Mouse (Mus musculus) midbrain, embryonic 13.5 days (tissue): ENCODE measurements at regions not wholly inside any gene's neighbourhood (a gene's known extent, or its start where the extent isn't known, plus 50 kb on each side); places are given as distances from the start of the nearest gene placed in this dataset.

Experiments used
- ATAC-seq: fragments of 200-750 bp; cut with Nextera tagmentation; 2 replicates; pipeline ENCODE4 v1.8.0; 2017; ENCODE audit warnings: mild to moderate bottlenecking, moderate TSS enrichment, moderate library complexity
- H3K27ac ChIP-seq: fragments of 300-500 bp; sonication (generic); 2 replicates; pipeline ENCODE4 v1.5.1; 2015; ENCODE audit warnings: inconsistent platforms, mild to moderate bottlenecking, moderate library complexity
- H3K27me3 ChIP-seq: fragments of 300-500 bp; sonication (generic); 2 replicates; pipeline ENCODE4 v1.6.1; 2015; ENCODE audit warnings: mild to moderate bottlenecking, inconsistent platforms
- H3K36me3 ChIP-seq: fragments of 300-500 bp; sonication (generic); 2 replicates; pipeline ENCODE4 v1.6.1; 2015; ENCODE audit warnings: mild to moderate bottlenecking, inconsistent platforms
- H3K4me1 ChIP-seq: fragments of 300-500 bp; sonication (generic); replicated peaks from 2 replicates; pipeline ENCODE4 v1.6.1; 2015; ENCODE audit warnings: inconsistent platforms
- H3K4me2 ChIP-seq: fragments of 300-500 bp; sonication (generic); replicated peaks from 2 replicates; pipeline ENCODE4 v1.6.1; 2015; ENCODE audit warnings: moderate library complexity, mild to moderate bottlenecking, inconsistent platforms
- H3K4me3 ChIP-seq: fragments of 300-500 bp; sonication (generic); replicated peaks from 2 replicates; pipeline ENCODE4 v1.5.1; 2015; ENCODE audit warnings: mild to moderate bottlenecking, inconsistent platforms
- H3K9ac ChIP-seq: fragments of 300-500 bp; sonication (generic); replicated peaks from 2 replicates; pipeline ENCODE4 v1.6.1; 2015; ENCODE audit warnings: mild to moderate bottlenecking, inconsistent platforms
- H3K9me3 ChIP-seq: fragments of 300-500 bp; sonication (generic); 2 replicates; pipeline ENCODE4 v1.6.1; 2016; ENCODE audit warnings: mild to moderate bottlenecking, inconsistent platforms
- WGBS: fragments of 180-500 bp; shearing (Covaris S2); methylation state at CpG from one replicate; pipeline ENCODE4 v1.1.7; 2015; 5-methylcytosine and 5-hydroxymethylcytosine counted together

DNA sequence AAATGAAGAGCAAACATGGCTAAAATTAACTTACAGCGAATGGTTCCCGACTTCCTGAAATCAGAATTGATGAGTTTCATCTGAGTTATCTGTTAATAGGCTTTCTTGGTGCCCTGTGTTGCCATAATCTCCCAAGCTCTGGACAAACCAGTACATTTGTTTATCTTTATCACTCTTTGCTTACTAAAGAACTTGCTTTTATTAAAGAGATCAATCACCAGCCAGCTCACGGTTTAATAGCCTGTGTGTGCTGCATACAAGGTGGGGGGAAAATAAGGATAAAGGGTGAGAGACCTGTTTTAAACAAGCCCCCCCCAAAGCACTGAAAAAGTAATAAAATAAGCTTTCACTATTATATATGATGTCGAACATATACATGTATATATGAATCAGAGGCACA is 441.3 kb downstream of the Rwdd3 start:
- Histone ChIP-seq H3K9me3 (no peaks in the 10 kb centered on the region), H3K27ac (peak overlapping the region; percentile 56), H3K36me3 (no peaks in the 10 kb centered on the region), H3K27me3 (no peaks in the 10 kb centered on the region), H3K4me2 (peak overlapping the region; percentile 28), H3K4me3 (no peak overlapping the region), H3K9ac (0 out of 2 replicates have a peak overlapping the region, but pooled peaks have one; percentile 6), H3K4me1 (peaks cover 23% of the 10 kb centered on the region)
- 73% methylated on average over 4 of the region's 4 CpGs for whole genome bisulfite sequencing
- ATAC-seq: 0 out of 2 replicates have a peak, but pooled peaks have one; percentile 12

DNA sequence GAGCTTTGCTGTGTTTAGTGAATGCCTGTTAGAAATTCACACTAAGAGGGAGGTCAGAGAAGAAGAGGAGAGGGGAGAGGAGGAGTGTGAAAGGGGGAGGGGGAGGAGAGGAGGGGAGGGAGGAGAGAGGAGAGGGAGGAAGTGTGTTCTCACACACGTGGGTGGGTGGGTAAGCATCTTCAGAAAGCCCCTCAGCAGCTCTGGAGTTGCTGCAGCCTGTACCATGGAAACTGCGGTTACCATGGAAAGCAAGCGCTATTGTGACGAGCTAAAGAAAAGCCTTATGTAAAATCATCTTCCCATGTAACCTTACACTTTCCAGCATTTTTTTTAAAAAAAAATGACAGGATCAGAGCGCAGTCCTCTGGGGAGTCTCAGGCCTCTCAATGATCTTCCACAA is 441.8 kb downstream of the Rwdd3 start:
- ATAC-seq: peak; percentile 90
- WGBS: 14% methylated on average over 5 of the region's 5 CpGs

DNA sequence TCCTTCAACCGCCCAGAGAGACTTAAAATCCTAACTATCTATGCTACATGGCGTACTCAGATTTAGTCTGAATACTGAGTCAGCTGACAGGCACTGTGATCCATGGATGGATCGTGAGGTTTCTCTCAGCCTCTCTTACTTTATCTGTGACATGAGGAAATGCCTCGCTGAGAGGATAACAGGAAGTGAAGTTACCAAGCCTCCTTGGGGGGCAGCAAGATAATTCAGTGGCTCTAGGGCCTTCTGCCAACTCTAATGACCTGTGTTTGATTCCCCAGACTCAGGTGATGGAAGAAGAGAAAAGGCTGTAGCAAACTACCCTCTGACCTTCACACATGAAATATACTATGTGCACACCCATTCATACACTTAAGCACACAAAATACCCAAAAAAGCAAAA is 486.3 kb downstream of the Rwdd3 start:
- Histone ChIP-seq H3K9ac (no peak overlapping the region), H3K27ac (no peak overlapping the region), H3K4me1 (no peaks in the 10 kb centered on the region), H3K9me3 (no peaks in the 10 kb centered on the region), H3K36me3 (no peaks in the 10 kb centered on the region), H3K4me3 (no peak overlapping the region), H3K4me2 (no peak overlapping the region), H3K27me3 (no peaks in the 10 kb centered on the region)
- no peak for ATAC-seq
- WGBS: 88% methylated on average over 4 of the region's 4 CpGs

More for the DNA sequence above, 441.8 kb downstream of the Rwdd3 start:
- Histone ChIP-seq H3K27me3 (no peaks in the 10 kb centered on the region), H3K9ac (0 out of 2 replicates have a peak overlapping the region, but pooled peaks have one; percentile 6), H3K36me3 (no peaks in the 10 kb centered on the region), H3K4me3 (no peak overlapping the region), H3K4me1 (peaks cover 23% of the 10 kb centered on the region), H3K4me2 (peak overlapping the region; percentile 28), H3K27ac (peak overlapping the region; percentile 56), H3K9me3 (no peaks in the 10 kb centered on the region)

DNA sequence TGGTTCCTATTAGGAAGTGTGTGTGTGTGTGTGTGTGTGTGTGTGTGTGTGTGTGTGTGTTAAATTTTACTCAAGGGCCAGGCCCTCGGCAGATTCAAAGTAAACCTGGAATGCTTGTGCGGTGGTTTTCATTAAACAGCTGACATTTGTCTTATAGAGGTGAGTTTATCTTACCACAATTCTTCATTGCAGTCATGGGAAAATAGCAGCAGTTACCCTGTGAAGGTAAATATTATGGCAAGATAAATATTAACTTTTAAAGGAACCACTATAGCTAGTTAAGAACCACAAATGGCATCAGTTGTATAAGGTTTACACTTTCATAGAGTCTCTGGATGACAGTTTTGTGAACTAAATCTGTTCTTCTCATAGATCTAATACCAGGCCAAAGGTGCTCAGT is 495.6 kb downstream of the Rwdd3 start:
- Histone ChIP-seq H3K9me3 (no peaks in the 10 kb centered on the region), H3K4me2 (no peak overlapping the region), H3K4me3 (no peak overlapping the region), H3K4me1 (no peaks in the 10 kb centered on the region), H3K27ac (no peak overlapping the region), H3K9ac (no peak overlapping the region), H3K36me3 (no peaks in the 10 kb centered on the region), H3K27me3 (no peaks in the 10 kb centered on the region)
- ATAC-seq: no peak
- WGBS: 100% methylated on average over 2 of the region's 2 CpGs

DNA sequence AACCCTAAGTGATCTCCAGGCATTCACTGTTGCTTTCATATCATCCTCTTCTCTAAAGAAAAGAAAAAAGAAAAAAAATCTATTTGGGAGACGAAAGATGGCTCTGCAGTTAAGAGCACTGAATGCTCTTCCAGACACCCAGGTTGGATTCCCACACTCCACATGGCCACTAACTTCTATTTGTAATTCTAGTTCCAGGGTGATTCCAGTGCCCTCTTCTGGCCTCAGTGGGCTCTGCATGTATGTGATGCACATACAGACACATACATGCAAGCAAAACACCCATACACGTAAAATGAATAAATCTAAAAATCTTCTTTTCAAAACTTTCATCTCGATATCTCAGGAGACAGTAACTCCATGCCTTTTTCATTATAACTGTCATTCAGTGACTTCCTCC is 502.8 kb downstream of the Rwdd3 start:
- Histone ChIP-seq H3K4me2 (no peak overlapping the region), H3K36me3 (no peaks in the 10 kb centered on the region), H3K4me3 (no peak overlapping the region), H3K9ac (no peak overlapping the region), H3K9me3 (no peaks in the 10 kb centered on the region), H3K4me1 (no peaks in the 10 kb centered on the region), H3K27ac (no peak overlapping the region), H3K27me3 (no peaks in the 10 kb centered on the region)
- no peak for ATAC-seq
- WGBS: 89% methylated on average over 3 of the region's 3 CpGs

DNA sequence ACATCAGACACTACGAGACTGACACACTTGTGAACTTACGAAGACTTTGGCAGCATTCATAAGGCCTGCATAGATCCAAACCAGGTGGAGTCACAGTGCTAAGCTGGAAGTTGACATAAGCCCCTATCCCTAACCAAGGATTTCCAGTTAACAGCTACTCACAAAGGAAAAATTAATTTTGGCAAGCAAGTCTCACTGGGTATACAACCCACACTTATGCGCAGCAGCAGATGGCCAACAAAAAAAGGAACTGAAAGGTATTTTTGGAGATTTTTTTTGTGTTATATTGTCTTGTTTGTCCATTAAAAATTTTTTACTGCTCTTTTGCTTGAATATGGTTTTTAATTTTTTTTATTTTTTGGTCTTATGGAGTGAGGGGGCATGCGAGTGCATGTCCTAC is 509.0 kb downstream of the Rwdd3 start:
- WGBS: 95% methylated on average over 4 of the region's 4 CpGs
- Histone ChIP-seq H3K36me3 (no peaks in the 10 kb centered on the region), H3K4me3 (no peak overlapping the region), H3K9ac (no peak overlapping the region), H3K9me3 (no peaks in the 10 kb centered on the region), H3K27ac (no peak overlapping the region), H3K27me3 (no peaks in the 10 kb centered on the region), H3K4me2 (no peak overlapping the region), H3K4me1 (no peaks in the 10 kb centered on the region)
- ATAC-seq: no peak

DNA sequence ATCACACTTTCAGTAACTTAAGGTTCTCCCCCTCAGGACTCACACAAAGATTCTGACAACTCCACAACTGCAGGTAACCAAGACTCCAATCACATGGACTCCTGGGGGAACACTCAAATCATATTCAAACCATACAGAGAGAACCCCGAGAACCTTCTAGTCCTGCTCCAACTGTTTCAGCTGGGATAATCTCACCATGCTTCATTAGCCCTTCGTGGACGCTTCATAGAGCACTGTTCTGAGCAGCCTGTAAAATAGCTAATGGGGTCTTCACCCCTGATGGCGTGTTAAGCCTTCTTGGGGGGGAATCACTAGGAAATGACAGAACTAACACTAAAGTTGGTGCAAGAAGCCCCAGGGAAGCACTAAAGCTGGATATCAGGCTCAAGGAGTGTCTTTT is 510.7 kb downstream of the Rwdd3 start:
- 63% methylated on average over 4 of the region's 4 CpGs for WGBS
- Histone ChIP-seq H3K36me3 (no peaks in the 10 kb centered on the region), H3K27ac (no peak overlapping the region), H3K4me2 (no peak overlapping the region), H3K9ac (no peak overlapping the region), H3K4me3 (no peak overlapping the region), H3K27me3 (no peaks in the 10 kb centered on the region), H3K9me3 (no peaks in the 10 kb centered on the region), H3K4me1 (no peaks in the 10 kb centered on the region)
- ATAC-seq: no peak

DNA sequence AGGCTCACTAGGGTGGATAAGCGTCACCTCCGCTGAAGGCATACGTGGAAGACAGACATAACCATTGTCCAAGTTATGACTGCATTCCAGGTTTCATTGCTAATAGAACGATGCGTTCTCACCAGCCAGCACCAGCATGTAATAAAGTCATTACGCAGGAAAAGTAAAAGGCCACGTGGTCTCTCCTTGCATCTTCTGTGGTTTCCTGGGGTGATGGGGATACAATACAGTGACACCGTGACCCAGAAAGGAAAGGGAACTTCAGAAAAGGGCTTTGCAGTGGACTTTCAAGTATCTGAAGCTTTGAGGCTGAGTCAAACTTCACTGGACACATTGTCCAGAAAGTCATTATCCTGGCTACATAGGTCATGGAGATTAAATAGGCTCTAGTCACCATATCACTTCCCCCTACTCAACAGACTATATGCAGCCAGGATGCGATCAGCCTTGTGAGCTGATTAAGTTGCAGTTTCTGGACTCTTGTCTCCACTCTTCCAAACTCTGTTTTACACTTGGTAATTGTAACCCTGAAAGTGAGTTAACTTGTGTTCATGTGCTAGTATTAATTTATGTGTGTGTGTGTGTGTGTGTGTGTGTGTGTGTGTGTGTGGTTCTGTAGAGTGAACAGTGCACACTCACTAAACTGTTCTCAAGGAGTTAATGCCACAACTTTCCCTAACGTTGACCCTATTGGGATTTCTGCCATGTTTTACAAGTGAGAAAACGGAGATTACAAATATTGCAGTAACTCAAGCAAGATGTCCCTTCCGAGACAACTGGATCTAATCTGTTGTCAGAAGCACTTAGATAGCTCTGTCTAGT is 522.2 kb downstream of the Rwdd3 start:
- H3K9ac ChIP-seq: no peak overlapping the region
- no peaks in the 10 kb centered on the region for H3K36me3 ChIP-seq
- 44% methylated on average over 12 of the region's 12 CpGs for WGBS
- no peak overlapping the region for H3K4me2 ChIP-seq
- no peak overlapping the region for H3K27ac ChIP-seq
- no peak overlapping the region for H3K4me3 ChIP-seq
- H3K4me1 ChIP-seq: 0 out of 2 replicates have a peak, but pooled peaks cover 5% of the 10 kb centered on the region
- no peak for ATAC-seq
- no peaks in the 10 kb centered on the region for H3K27me3 ChIP-seq
- H3K9me3 ChIP-seq: no peaks in the 10 kb centered on the region

DNA sequence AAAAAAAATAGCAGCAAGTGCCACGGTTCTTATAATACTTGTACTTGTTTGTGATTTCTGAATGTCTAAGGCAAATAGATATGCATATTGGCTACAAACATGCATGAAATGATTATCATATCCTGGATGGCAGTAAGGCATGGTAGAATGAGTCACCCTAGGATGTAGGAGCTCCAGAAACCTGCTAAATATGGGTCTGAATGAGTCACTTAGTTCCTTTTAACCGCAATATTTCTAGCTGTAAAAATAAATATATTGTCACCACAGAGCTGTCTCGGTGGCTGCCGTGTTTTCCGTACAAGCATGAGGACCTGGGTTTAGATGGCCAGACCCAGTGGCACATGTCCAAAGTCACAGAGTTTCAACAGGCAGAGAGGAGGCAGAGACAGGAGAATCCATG is 523.1 kb downstream of the Rwdd3 start:
- H3K27me3 ChIP-seq: no peaks in the 10 kb centered on the region
- no peak for ATAC-seq
- H3K9ac ChIP-seq: no peak overlapping the region
- H3K4me1 ChIP-seq: 0 out of 2 replicates have a peak, but pooled peaks cover 5% of the 10 kb centered on the region
- no peaks in the 10 kb centered on the region for H3K36me3 ChIP-seq
- WGBS: 97% methylated on average over 5 of the region's 5 CpGs
- no peak overlapping the region for H3K4me2 ChIP-seq
- no peak overlapping the region for H3K4me3 ChIP-seq
- H3K27ac ChIP-seq: no peak overlapping the region
- H3K9me3 ChIP-seq: no peaks in the 10 kb centered on the region

DNA sequence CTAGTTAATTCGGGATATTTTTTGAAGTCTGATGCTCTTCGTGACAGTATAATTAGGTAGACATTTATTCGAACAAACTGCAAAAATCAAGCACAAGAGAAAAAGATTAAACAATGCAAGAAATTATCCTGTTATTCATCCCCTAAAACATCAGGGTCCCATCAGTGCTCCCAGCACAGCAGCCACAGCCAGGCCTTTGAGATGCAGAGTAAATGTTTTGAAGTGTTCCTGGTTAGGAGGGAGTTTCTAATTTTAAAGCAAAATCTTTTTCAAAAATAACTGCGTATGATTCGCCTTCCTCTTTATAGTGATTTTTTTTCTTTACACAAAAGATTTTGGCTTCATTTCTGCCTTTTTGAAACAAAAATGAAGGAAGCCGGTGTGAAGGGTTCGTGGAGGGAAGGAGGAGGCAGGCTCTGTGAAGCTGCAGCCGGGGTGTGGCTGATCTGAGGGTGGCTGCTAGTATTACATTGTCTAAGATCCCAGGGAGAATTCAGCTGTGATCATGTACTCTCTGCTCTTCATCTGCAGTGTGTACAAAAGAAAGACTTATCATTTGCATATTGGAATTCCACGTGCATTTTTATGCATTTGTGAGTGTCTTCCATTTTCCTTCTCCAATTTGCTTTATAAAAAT is 534.7 kb downstream of the Rwdd3 start:
- Histone ChIP-seq H3K9me3 (no peaks in the 10 kb centered on the region), H3K4me2 (no peak overlapping the region), H3K27me3 (no peaks in the 10 kb centered on the region), H3K9ac (0 out of 2 replicates have a peak overlapping the region, but pooled peaks have one; percentile 16), H3K4me1 (0 out of 2 replicates have a peak, but pooled peaks cover 8% of the 10 kb centered on the region), H3K4me3 (no peak overlapping the region), H3K36me3 (no peaks in the 10 kb centered on the region), H3K27ac (no peak overlapping the region)
- peak; percentile 70; the same call in 1 of the 2 replicates for ATAC-seq
- WGBS: 67% methylated on average over 9 of the region's 9 CpGs

DNA sequence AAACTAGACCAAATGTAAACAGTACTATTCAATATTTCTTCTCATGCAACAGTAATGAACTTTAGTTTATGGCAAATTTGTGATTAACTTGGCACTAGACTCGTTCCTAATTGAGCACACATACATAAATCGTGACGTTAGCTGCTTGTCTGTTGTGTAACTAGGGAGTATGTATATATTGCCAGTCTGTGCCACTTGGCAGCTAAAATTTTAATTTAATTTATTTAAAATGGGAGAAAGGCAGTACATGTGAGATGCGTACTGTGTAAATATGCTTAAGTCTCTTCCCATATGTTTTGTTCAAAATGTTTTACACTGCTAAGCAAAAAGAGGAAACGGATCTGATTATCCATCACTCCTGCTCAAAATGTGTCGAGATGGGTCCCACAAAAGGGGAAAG is 553.1 kb downstream of the Rwdd3 start:
- no peak for ATAC-seq
- Histone ChIP-seq H3K9ac (no peak overlapping the region), H3K36me3 (no peaks in the 10 kb centered on the region)

DNA sequence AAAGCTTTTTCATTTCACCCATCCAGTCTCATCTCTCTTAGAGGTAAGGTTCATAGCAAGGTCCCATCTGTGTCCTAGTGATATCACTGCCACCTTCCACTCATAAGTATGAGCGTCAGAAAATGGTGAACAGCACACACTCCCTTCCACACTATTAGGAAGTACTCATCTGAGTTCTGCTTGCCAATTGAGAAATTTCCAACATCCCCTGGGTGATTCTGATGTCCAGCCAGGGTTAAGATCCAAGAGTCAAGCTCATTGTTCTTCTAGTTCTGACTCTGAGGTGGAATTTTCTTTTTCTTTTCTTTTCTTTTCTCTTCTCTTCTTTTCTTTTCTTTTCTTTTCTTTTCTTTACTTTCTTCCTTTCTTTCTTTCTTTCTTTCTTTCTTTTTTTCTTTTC is 577.3 kb downstream of the Rwdd3 start:
- Histone ChIP-seq H3K9ac (no peak overlapping the region), H3K36me3 (no peaks in the 10 kb centered on the region), H3K27me3 (no peaks in the 10 kb centered on the region), H3K4me3 (no peak overlapping the region), H3K9me3 (no peaks in the 10 kb centered on the region), H3K4me1 (no peaks in the 10 kb centered on the region), H3K4me2 (no peak overlapping the region), H3K27ac (no peak overlapping the region)
- no peak for ATAC-seq
- 100% methylated on average over 1 of the region's 1 CpGs for WGBS

More for the DNA sequence above, 553.1 kb downstream of the Rwdd3 start:
- Histone ChIP-seq H3K9me3 (no peaks in the 10 kb centered on the region), H3K4me1 (no peaks in the 10 kb centered on the region), H3K27ac (no peak overlapping the region), H3K4me3 (no peak overlapping the region), H3K27me3 (no peaks in the 10 kb centered on the region), H3K4me2 (no peak overlapping the region)
- 84% methylated on average over 6 of the region's 6 CpGs for WGBS
